Mouse (Mus musculus): ENCODE measurements around the gene Zfp579.

Zfp579 gene

DNA sequence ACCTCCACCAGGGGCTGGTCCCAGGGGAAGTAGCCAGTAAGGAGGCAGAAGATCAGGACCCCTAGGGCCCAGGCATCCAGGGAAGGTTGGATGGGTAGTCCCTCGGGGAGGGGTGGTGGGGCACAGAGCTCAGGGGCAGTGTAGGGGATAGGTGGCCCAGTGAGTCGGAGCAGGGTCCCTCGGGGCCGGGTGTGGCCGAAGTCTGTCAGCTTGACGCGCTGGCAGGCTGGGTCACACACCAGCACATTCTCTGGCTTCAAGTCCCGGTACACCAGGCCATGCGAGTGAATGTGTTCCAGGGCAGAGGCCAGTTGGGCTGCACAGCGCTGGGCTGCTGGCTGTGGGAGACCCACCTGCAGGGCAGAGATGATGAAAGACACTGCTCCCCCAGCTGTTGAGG, 38.6 kb downstream of the Zfp579 start:
- DNase-seq (ENCODE audit: low spot score): no peak

GRCm38 (mm10) chr7:4953815-4954445, 42.0 kb downstream of the Zfp579 start:
- DNase-seq (ENCODE audit: low spot score): no peak

- no peak for DNase-seq (ENCODE audit: low spot score)
These were observed 45.2 kb downstream of the Zfp579 start for GRCm38 (mm10) chr7:4950561-4951342.

DNA sequence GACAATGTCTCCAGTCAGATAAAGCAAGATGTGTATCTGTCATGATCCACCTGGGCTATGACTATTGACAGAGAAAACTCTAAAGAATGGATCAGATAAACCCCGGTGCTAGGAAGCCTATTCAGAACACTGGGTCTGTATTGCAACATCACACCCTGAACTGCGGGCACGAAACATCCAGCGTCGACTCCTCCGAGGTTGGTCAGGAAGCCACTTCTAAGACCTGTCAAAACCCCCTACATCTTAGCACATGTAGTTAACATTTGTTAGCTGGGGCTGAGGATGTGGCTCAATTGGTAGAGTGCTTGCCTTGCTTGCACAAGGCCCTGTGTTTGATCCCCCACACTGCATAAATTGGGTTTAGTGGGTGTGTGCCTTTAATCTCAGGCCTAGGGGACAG, 47.6 kb downstream of the Zfp579 start:
- no peak for DNase-seq (ENCODE audit: low spot score)

DNA sequence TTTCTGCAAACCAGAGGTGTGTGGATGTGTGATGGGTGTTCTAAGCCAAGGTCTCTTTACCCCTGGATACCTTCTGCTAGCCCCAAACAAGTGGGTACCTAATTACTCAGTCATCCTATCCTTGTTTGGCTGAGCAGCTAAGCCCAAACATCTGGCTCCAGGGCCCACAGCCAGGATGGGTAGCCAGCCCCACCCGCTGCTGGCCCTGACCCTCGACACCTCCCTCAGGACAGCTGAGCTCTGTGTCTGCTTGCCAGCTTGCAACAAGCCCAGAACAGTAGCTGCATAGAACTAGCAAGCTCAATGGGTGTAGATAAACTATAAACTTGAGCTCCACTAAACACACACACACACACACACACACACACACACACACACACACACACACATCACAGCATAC, 48.1 kb downstream of the Zfp579 start:
- DNase-seq (ENCODE audit: low spot score): peak; percentile 33

DNA sequence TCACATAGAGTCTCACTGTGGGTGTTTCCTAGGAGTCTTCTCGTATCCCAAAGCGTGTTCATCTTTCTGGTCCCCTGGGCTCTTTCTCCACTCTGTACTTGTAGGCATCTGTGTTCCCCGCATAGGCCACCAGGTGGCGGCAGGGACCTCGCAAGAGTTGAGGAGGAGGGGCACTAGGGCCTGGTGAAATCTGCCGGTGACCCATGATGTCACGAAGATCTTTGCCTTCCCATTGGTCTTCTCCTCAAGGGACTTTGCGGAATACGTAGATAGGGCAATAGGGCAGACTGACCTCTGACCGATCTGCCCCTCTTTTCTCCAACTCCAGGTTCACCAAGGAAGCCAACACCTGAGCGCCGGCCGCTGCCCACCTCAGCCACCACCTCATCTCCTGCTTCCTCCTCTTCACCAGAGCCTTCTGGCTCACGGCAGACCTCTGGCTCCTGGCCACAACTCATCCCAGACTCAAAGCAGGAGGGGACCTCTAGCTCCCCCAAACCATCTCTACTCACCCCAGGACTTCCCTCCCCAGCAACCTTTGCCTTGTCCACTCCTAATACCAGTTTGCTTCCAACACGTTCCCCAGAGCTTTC, 52.6 kb downstream of the Zfp579 start:
- DNase-seq (ENCODE audit: low spot score): peak; percentile 94

- DNase-seq (ENCODE audit: low spot score): no peak
These were observed 53.3 kb downstream of the Zfp579 start for GRCm38 (mm10) chr7:4942673-4943072.

GRCm38 (mm10) chr7:4940068-4940479, 55.9 kb downstream of the Zfp579 start:
- peak; percentile 84 for DNase-seq (ENCODE audit: low spot score)

- peak; percentile 83 for DNase-seq (ENCODE audit: low spot score)
These were observed 57.5 kb downstream of the Zfp579 start for GRCm38 (mm10) chr7:4938456-4938855.

DNA sequence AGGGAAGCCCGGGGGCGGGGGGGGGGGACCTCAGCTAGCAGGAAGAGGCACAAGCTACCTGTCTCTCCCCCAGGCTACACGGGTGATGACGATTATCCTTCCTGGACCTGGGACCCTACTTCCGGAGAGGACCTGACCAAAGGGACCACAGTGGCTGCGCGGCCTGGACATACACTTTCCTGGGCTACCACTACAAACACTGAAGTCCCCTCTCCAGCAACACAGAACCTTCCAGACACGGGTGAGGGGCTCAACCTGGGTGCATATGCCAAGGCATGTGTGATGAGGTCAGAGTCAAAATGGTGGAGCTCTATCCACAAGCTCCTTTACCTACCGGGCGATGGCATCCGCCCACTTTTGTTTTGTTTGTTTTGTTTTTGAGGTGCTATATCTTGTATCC, 58.6 kb downstream of the Zfp579 start:
- no peak for DNase-seq (ENCODE audit: low spot score)

DNA sequence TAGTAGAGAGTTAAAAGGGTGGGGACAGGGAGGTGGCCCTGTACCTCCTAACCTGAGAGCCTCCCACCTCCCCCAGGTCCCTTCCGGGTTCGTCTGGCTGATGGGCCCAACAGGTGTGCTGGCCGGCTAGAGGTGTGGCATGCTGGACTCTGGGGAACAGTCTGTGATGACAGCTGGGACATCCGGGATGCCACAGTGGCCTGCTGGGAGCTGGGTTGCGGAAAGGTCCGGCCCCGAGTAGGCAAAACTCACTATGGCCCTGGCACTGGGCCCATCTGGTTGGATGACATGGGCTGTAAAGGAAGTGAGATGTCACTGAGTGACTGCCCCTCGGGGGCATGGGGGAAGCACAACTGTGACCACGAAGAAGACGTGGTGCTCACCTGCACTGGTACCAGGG, 59.1 kb downstream of the Zfp579 start:
- no peak for DNase-seq (ENCODE audit: low spot score)

- DNase-seq (ENCODE audit: low spot score): no peak
These were observed 61.6 kb downstream of the Zfp579 start for GRCm38 (mm10) chr7:4934160-4934914.

Measured in urinary bladder, postnatal 14 days (tissue).